Mouse (Mus musculus) stomach, embryonic 14.5 days (tissue): ENCODE data around the gene Krtcap3. TPM values are rescaled to one million over a fixed set of nuclear protein-coding genes. Genes with fewer than 3 reads are reported as not detected.

Source experiments
- ATAC-seq: fragments of 200-750 bp; cut with Nextera tagmentation; 2 replicates; pipeline ENCODE4 v1.8.0; 2017; ENCODE audit warnings: low read depth, moderate TSS enrichment; ENCODE audit not compliant: insufficient number of reproducible peaks, insufficient read depth, low FRiP score
- H3K27ac ChIP-seq: fragments of 300-500 bp; sonication (generic); 2 replicates; pipeline ENCODE4 v1.5.1; 2014; ENCODE audit warnings: mild to moderate bottlenecking, low read length, moderate library complexity, mixed read lengths
- H3K27me3 ChIP-seq: fragments of 300-500 bp; sonication (generic); 2 replicates; pipeline ENCODE4 v1.6.1; 2014; ENCODE audit warnings: low read length, control low read depth, mixed read lengths; ENCODE audit not compliant: control insufficient read depth, insufficient read depth
- H3K36me3 ChIP-seq: fragments of 300-500 bp; sonication (generic); 2 replicates; pipeline ENCODE4 v1.6.1; 2014; ENCODE audit warnings: mild to moderate bottlenecking, control low read depth, low read length, moderate library complexity, mixed read lengths; ENCODE audit not compliant: control insufficient read depth, insufficient read depth
- H3K4me1 ChIP-seq: fragments of 300-500 bp; sonication (generic); 2 replicates; pipeline ENCODE4 v1.6.1; 2014; ENCODE audit warnings: low read length, control low read depth, mixed read lengths; ENCODE audit not compliant: control insufficient read depth, insufficient read depth
- H3K4me2 ChIP-seq: fragments of 300-500 bp; sonication (generic); replicated peaks from 2 replicates; pipeline ENCODE4 v1.6.1; 2014; ENCODE audit warnings: low read depth, low read length, control low read depth
- H3K4me3 ChIP-seq: fragments of 300-500 bp; sonication (generic); 2 replicates; pipeline ENCODE4 v1.5.1; 2014; ENCODE audit warnings: low read depth, low read length, control low read depth
- H3K9ac ChIP-seq: fragments of 300-500 bp; sonication (generic); replicated peaks from 2 replicates; pipeline ENCODE4 v1.6.1; 2014; ENCODE audit warnings: low read depth, mild to moderate bottlenecking, control low read depth, low read length, moderate library complexity, mixed read lengths
- H3K9me3 ChIP-seq: fragments of 300-500 bp; sonication (generic); 2 replicates; pipeline ENCODE4 v1.6.1; 2016; ENCODE audit warnings: low read depth, low read length, control low read depth; ENCODE audit not compliant: control insufficient read depth
- WGBS: fragments of 180-500 bp; shearing (Covaris S2); extraction: QIAGEN DNeasy Blood & Tissue Kit; methylation state at CpG from one replicate; pipeline ENCODE4 v1.1.7; 2014; 5-methylcytosine and 5-hydroxymethylcytosine counted together
- polyA plus RNA-seq: library from polyadenylated mRNA; unstranded; fragments of >200 nt; fragmentation: Nextera tagmentation; extraction: Ambion mirVana; gene quantifications from 2 replicates; pipeline ENCODE4 v1.2.1, GENCODE M21; 2014

Gene Krtcap3
- polyA plus RNA-seq, 1 experiment from 2014 or later: 63.6 TPM

DNA sequence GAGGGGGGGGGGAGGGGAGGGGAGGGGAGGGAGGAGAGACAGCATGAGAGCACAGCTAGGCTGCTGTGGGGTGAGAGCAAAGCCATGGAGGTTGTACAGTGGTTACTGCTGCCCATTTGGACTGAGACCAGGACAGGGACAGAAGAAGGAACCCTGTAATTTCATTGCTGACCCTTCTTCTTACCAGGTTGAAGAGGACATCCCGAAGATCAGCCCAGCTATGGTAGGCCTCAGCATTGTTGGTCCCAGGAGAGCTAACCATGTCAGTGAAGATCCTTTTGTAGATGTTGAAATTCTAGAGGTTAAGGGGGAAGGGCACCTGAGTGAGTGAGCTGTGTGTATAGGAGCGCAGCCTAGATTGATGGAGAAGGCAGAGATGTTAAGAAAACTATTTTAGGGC is 3.9 kb downstream of the Krtcap3 start:
- no peak overlapping the region for H3K4me2 ChIP-seq
- H3K4me1 ChIP-seq: peaks cover 9% of the 10 kb centered on the region; the same call in 1 of the 2 replicates
- peaks cover 48% of the 10 kb centered on the region for H3K36me3 ChIP-seq
- H3K9ac ChIP-seq: no peak overlapping the region
- no peak overlapping the region for H3K27ac ChIP-seq
- 86% methylated on average over 2 of the region's 2 CpGs for WGBS
- no peak for ATAC-seq
- H3K27me3 ChIP-seq: no peaks in the 10 kb centered on the region
- H3K9me3 ChIP-seq: no peaks in the 10 kb centered on the region
- no peak overlapping the region for H3K4me3 ChIP-seq

- Histone ChIP-seq H3K4me1 (peaks cover 4% of the 10 kb centered on the region; the same call in 1 of the 2 replicates), H3K27ac (no peak overlapping the region), H3K4me3 (no peak overlapping the region), H3K9ac (no peak overlapping the region), H3K4me2 (no peak overlapping the region), H3K27me3 (no peaks in the 10 kb centered on the region), H3K36me3 (peaks cover 48% of the 10 kb centered on the region), H3K9me3 (no peaks in the 10 kb centered on the region)
- no peak for ATAC-seq
- WGBS: 87% methylated on average over 2 of the region's 2 CpGs
Observed at GRCm38 (mm10) chr5:31255971-31256370, 4.5 kb downstream of the Krtcap3 start.

GRCm38 (mm10) chr5:31257616-31258015 is 6.1 kb downstream of the Krtcap3 start:
- no peak overlapping the region for H3K27ac ChIP-seq
- H3K4me2 ChIP-seq: no peak overlapping the region
- no peaks in the 10 kb centered on the region for H3K4me1 ChIP-seq
- no peaks in the 10 kb centered on the region for H3K9me3 ChIP-seq
- ATAC-seq: no peak
- 78% methylated on average over 11 of the region's 11 CpGs for WGBS
- no peaks in the 10 kb centered on the region for H3K27me3 ChIP-seq
- H3K36me3 ChIP-seq: peaks cover 46% of the 10 kb centered on the region
- H3K4me3 ChIP-seq: no peak overlapping the region
- no peak overlapping the region for H3K9ac ChIP-seq

DNA sequence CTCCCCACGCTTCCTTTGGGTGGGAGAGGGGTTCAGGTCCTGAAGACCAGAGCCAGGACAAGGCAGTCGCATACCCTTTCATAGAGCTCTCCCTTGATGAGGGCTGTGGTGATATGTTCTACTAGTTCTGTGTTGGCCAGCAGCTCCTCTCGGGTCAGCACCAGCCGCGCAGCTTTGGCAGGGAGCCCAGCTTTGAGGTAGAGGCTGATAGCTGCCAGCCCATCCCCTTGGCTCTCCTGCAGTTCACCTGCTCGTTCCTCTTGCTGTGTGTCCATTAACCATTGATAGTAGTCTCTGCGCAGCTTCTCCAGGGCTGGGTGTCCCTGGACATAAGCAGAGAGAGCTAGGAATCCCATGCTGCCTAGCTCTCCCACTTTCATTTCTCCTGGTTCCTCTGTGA is 14.6 kb downstream of the Krtcap3 start:
- 89% methylated on average over 7 of the region's 7 CpGs for WGBS
- no peak overlapping the region for H3K4me2 ChIP-seq
- no peak overlapping the region for H3K4me3 ChIP-seq
- ATAC-seq: no peak
- H3K27ac ChIP-seq: no peak overlapping the region
- peaks cover 45% of the 10 kb centered on the region for H3K36me3 ChIP-seq
- no peak overlapping the region for H3K9ac ChIP-seq
- H3K9me3 ChIP-seq: no peaks in the 10 kb centered on the region
- no peaks in the 10 kb centered on the region for H3K4me1 ChIP-seq
- no peaks in the 10 kb centered on the region for H3K27me3 ChIP-seq

- WGBS: 92% methylated on average over 6 of the region's 6 CpGs
- Histone ChIP-seq H3K36me3 (peaks cover 41% of the 10 kb centered on the region), H3K4me3 (no peak overlapping the region), H3K4me1 (no peaks in the 10 kb centered on the region), H3K9ac (no peak overlapping the region), H3K27ac (no peak overlapping the region), H3K4me2 (no peak overlapping the region), H3K27me3 (no peaks in the 10 kb centered on the region), H3K9me3 (no peaks in the 10 kb centered on the region)
- no peak for ATAC-seq
Observed at GRCm38 (mm10) chr5:31267686-31268085, 16.2 kb downstream of the Krtcap3 start.

- Histone ChIP-seq H3K4me2 (no peak overlapping the region), H3K4me1 (no peaks in the 10 kb centered on the region), H3K4me3 (no peak overlapping the region), H3K27ac (no peak overlapping the region), H3K9ac (no peak overlapping the region), H3K36me3 (peaks cover 20% of the 10 kb centered on the region; the same call in 1 of the 2 replicates), H3K27me3 (no peaks in the 10 kb centered on the region), H3K9me3 (no peaks in the 10 kb centered on the region)
- no peak for ATAC-seq
- 86% methylated on average over 6 of the region's 6 CpGs for WGBS
Observed at GRCm38 (mm10) chr5:31273018-31273417, 21.5 kb downstream of the Krtcap3 start.

DNA sequence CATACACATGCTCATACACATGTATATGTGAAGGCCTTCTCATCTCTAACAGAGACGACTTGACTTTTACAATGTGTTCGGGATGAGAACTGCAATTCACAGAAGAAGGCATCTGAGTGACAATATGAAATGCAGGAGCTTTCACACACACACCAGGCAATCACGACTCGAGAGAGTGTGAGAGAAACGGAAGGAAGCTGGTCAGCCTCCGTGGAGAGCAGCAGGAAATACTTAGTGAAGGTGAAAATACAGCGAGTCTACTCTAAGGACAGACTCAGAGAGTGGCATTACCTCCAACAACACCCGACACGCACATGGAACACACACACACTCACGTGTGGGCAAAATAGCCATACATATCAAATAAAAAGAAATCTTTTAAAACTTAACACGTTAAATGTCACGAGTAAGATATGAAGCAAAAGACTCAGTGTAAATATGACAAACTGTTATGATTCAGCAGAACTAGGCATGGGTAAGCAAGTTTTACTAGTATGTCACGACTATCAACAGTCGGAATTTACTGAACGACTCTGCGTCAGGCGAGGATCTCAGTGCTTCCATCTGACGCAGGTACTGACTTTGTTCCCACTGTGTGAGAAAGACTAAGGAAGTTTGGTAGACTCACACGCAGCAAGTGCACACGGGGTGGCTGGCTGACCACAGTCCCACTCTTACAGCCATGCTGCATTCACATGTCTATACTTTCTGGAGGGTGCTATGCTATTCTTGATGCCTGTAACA is 27.9 kb downstream of the Krtcap3 start:
- no peaks in the 10 kb centered on the region for H3K9me3 ChIP-seq
- H3K36me3 ChIP-seq: peaks cover 46% of the 10 kb centered on the region
- H3K27ac ChIP-seq: no peak overlapping the region
- no peak overlapping the region for H3K4me2 ChIP-seq
- no peak for ATAC-seq
- H3K4me3 ChIP-seq: no peak overlapping the region
- H3K27me3 ChIP-seq: no peaks in the 10 kb centered on the region
- 86% methylated on average over 20 of the region's 20 CpGs for WGBS
- no peak overlapping the region for H3K9ac ChIP-seq
- H3K4me1 ChIP-seq: no peaks in the 10 kb centered on the region

DNA sequence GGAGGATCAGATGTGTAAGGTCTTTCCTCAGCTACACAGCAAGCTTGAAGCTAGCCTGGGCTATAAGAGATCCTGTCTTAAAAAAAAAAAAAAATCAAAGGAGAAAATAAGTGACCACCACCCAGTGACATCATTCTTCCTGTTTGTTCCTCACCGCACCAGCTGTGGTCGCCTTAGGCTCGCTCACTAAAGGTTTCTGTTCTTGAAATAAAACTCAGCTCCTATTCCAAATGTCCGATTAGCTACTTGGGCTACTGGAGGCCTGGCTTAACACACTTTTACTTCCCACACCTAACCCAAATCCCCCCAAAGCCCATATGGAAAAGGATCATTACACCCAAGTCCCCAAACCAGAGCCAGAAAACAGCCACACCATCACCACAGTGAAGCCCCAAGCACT is 36.7 kb downstream of the Krtcap3 start:
- no peaks in the 10 kb centered on the region for H3K9me3 ChIP-seq
- H3K4me1 ChIP-seq: peaks cover 6% of the 10 kb centered on the region; the same call in 1 of the 2 replicates
- H3K36me3 ChIP-seq: peaks cover 22% of the 10 kb centered on the region; the same call in 1 of the 2 replicates
- ATAC-seq: no peak
- H3K27ac ChIP-seq: no peak overlapping the region
- WGBS: 77% methylated on average over 4 of the region's 4 CpGs
- no peak overlapping the region for H3K4me2 ChIP-seq
- no peak overlapping the region for H3K4me3 ChIP-seq
- H3K9ac ChIP-seq: no peak overlapping the region
- H3K27me3 ChIP-seq: no peaks in the 10 kb centered on the region

- Histone ChIP-seq H3K9me3 (no peaks in the 10 kb centered on the region), H3K9ac (no peak overlapping the region), H3K4me3 (no peak overlapping the region), H3K4me1 (peaks cover 6% of the 10 kb centered on the region; the same call in 1 of the 2 replicates), H3K36me3 (peaks cover 24% of the 10 kb centered on the region; the same call in 1 of the 2 replicates), H3K27me3 (no peaks in the 10 kb centered on the region), H3K4me2 (no peak overlapping the region), H3K27ac (no peak overlapping the region)
- 76% methylated on average over 3 of the region's 3 CpGs for WGBS
- no peak for ATAC-seq
Observed at GRCm38 (mm10) chr5:31288655-31289054, 37.2 kb downstream of the Krtcap3 start.
